Mouse (Mus musculus) thymus, postnatal 25 days (tissue): ENCODE data around the gene Tomm22.
A peak's percentile ranks its signal among the peaks of the same experiment; 100 is the strongest.
"Not testable (repeated sequence)": the region's sequence is repeated elsewhere in the genome, so short reads cannot be mapped to it uniquely, and the experiment has no call there.

Experiments
- DNase-seq: peaks from one replicate; pipeline ENCODE4 v3.0.0; 2022

Gene Tomm22

GRCm38 (mm10) chr15:79670249-79670971, at the start of gene Tomm22:
TSS of gene Tomm22 (plus strand) at chr15:79670861.
- peak; percentile 86 for DNase-seq

GRCm38 (mm10) chr15:79630471-79630870, 40.2 kb upstream of the Tomm22 start:
- DNase-seq, result no peak

DNA sequence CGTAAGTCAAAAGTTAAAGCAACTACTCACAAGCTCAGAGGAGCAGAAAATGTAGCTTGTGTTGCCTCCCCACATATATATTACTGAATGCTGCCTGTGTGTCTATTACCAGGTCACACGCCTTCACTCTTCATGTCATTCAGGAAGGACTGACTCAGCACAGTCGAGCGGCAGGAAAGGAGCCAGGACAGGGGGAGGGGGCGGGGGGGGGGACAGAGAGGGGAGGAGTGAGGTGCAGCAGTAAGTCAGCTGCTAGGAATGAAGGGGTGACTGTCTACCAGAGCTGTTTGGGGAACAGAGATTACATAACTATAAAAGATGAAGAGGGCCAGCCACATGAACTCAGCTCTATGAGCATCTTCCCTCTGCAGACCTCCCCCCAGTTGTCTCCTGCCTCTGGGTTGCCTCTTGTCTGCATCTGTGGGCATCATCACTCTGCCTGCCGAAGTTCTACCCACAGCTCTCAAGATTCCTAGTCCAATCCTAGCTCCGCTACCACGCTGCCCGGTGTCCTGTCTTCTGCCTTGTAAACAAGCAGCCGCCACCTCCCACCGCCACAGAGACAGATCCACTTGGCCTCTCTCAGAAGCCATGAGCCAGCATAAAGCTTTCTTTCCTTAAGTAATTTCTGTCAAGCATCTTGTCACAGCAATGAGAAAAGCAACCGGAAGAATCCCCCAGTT, 29.4 kb upstream of the Tomm22 start:
- DNase-seq, result no peak

GRCm38 (mm10) chr15:79645483-79645882, 25.2 kb upstream of the Tomm22 start:
- no peak for DNase-seq

DNA sequence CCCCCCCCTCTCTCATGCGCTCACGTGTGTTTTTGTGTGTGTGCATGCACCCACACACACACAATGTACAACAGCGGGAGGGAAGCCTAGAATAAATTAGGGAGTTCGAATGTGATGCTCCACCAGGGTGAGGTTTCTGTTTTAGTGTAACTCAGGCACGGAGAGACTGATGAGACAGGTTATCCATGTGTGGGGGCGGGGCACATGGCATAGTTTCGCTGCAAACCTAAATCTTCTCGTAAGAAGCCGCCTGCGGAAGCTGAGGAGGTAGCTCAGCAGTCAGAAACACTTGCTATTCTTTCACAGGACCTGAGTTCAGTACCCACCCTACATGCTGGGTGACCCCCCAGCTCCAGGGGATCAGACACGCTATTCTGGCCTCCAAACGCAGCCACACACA, 22.5 kb upstream of the Tomm22 start:
- DNase-seq, result no peak

DNA sequence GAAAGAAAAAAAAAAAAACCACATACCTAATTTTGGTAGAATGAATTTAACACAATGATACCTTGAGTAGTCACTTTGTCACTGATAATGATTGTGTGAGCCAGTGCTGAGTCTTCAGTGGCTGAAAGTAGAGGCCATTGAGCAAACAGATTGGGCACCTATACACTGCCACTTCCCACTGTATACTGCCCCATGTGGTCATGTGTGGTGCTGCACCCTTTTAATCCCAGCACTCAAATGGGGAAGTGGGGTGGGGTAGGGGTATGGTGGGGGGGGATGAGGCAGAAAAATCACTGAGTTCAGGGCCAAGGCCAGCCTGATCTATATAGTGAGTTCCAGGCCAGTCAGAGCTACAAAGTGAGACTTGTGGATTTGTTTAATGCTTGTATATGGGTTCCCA, 20.1 kb upstream of the Tomm22 start:
- peak; percentile 59 for DNase-seq

GRCm38 (mm10) chr15:79651481-79651880, 19.2 kb upstream of the Tomm22 start:
- DNase-seq, result peak; percentile 11

- DNase-seq, result no peak
Observed at GRCm38 (mm10) chr15:79656451-79656850, 14.2 kb upstream of the Tomm22 start.

DNA sequence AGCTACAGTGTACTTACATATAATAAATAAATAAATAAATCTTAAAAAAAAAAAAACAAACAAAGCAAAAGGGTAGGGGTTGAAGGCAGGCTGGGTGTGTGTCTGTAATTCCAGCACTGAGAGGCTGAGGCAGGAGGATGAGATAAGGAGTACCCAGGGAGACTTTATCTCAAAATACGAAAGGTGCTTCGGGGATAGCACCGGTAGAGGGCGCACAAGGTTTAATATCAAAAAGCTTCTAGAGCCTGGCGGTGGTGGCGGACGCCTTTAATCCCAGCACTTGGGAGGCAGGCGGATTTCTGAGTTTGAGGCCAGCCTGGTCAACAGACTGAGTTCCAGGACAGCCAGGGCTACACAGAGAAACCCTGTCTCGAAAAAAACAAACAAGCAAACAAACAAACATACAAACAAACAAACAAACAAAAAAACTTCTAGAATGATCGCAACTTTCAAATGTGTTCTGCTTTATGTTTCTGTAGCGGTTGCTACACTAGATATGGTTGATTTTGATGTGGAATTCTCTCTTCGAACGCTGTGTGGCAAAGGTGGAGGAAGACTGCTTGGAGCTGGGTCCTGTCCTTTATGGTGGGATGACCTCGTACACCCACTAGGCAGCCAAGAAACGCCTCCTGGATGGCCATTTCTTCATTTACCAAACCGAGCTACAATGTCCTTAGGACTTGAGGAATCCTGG, 12.7 kb upstream of the Tomm22 start:
- peak; percentile 88 for DNase-seq

DNA sequence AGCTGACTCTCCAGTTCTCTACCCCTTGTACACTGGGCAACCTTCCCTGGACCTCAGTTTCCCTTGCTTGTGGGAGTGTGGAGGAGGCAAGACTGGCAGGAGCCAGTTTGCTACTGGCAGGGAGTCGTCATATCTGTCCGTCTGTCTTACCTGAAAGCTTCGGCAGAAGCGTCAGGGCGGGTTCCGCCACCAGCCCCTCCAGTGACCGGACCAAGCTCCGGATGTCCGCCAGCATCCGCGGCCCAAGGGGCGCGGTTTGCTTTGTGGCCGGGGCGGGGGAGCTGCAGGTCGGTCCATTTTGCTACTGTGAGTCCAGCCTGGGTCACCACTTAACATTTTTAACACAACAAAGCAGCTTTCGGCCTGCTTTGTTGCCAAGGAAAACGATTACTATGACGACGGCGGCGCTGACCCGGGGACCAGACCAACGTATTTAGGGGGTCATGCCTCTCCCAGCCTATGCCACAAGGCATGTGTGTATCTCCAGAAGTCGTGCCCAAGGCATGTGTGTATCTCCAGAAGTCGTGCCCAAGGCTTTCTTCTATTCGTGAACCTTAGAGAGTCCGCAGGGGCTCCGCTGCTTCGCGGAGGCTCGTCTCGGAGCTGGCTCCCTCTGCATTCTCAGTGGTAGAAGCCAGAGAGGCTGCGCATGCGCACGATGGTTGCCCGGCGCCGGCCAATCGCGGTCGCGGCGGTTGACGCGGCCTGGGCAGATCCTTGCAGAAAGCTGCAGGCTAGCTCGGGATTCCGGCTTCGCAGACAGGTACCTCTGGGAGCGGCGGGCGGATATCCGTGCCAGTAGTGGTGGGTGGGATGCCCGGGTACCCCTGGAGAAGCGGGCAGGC, 11.9 kb upstream of the Tomm22 start, which contains the start of the genes Fam227a and Cby1:
Gene Fam227a (minus strand): TSS at position 426 of the 845 bp plus-strand sequence.
Gene Cby1 (plus strand): TSS at position 669 of the 845 bp plus-strand sequence.
- peak; percentile 95 for DNase-seq

- peak; percentile 67 for DNase-seq
Observed at GRCm38 (mm10) chr15:79661852-79662251, 8.8 kb upstream of the Tomm22 start.

DNA sequence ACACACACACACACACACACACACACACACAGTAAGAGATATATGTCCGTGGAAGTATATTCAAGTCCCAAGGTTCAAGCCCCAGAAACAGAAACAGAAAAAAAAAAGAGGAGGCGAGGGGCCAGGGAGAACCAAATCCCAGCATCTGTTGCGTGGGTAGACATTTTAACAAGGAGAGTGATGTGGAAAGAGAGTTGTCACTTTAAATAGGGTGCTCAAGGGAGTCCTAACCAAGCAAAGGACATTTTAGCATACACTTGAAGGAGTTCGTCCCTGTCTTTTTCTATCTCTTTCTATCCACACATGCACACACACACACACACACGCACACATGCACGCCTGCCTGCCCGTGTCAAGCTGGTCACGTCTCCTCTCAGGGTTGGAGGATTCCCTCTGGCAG, 6.0 kb upstream of the Tomm22 start:
- no peak for DNase-seq

DNA sequence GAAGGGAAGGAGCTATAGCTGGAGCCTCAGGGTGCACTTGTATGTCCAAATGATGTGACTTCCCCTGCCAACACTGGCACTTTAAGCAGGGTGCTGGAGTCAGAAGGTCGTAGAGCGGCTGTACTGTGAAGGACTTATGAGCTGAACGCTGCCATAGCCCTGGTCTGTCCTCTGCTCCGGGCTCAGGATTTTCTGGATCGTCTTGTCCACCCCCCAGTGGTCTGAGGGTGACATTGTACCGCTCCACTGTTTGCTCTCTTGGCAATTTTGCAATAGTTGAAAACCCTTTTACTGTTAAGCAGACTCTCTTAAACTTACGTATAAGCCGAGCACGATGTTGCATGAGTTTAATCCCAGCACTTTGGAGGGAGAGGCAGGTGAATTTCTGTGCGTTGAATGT, 1.5 kb upstream of the Tomm22 start:
- DNase-seq, result no peak

DNA sequence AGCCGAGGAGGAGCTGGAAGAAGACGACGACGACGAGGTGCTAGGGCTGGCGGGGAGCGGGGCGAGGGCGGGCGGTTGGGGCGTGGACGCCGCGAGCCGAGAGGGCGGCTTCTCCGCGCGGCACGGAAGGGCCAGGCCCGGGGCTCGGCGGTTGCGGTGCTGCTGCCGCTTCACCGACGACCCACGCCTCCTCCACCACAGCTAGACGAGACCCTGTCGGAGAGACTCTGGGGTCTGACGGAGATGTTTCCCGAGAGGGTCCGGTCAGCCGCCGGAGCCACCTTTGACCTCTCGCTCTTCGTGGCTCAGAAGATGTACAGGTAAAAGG, 275 bp downstream of the Tomm22 start:
- no peak for DNase-seq

DNA sequence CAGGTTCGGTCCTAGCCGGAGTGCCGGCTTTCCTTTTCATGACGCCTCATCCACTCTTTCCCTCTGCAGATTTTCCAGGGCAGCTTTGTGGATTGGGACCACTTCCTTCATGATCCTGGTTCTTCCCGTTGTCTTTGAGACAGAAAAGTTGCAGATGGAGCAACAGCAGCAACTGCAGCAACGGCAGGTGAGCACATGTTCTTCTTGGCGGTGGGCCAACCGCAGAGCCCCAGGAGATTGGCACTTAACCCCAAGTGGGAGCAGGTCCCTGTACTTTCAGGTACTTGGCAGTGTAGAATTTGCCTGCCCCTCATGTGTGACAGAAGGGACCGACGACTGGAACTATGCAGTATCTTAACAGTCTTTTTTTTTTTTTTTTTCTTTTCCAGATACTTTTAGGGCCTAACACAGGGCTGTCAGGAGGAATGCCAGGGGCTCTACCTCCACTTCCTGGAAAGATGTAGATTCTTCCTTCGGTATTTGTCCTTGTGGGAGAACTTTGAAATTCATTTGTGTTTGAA, 1.2 kb downstream of the Tomm22 start:
- not testable (repeated sequence) for DNase-seq

- DNase-seq, result no peak
Observed at GRCm38 (mm10) chr15:79677936-79678335, 7.3 kb downstream of the Tomm22 start.

DNA sequence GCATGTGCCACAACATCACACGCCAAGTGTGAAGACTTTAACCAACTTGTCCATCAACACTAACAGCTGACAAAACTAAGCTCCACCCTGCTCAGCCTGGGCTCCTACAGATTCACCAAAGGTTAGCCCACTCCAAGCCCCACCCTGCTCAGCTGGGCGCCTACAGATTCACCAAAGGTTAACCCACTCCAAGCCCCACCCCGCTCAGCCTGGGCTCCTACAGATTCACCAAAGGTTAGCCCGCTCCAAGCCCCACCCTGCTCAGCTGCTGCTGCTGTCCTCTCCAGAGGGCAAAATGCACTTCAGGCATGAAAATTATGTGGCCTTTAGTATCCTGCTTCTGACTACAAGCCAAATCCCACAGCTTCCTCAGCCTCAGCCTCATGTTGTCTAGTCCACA, 11.3 kb downstream of the Tomm22 start:
- DNase-seq, result no peak

DNA sequence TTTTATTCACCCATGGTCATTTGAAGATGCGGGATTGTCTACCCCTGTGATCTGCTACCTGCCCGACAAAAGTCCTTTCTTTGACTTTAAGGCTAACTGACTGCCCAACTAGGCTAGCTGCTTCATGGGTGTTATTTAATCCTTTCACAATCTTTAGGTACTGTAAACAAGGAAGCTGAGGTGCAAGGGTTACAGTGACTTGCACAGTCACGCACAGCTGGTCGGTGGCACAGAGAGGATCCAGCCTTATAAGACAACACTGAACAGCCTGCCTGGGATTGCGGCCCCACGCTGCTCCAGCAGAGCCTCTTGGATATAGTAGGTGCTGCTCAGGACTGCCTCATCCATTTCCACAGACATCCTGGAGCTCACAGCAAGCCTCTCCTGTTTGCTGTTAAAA, 12.5 kb downstream of the Tomm22 start:
- DNase-seq, result no peak

GRCm38 (mm10) chr15:79683707-79684465, 13.2 kb downstream of the Tomm22 start:
- no peak for DNase-seq

DNA sequence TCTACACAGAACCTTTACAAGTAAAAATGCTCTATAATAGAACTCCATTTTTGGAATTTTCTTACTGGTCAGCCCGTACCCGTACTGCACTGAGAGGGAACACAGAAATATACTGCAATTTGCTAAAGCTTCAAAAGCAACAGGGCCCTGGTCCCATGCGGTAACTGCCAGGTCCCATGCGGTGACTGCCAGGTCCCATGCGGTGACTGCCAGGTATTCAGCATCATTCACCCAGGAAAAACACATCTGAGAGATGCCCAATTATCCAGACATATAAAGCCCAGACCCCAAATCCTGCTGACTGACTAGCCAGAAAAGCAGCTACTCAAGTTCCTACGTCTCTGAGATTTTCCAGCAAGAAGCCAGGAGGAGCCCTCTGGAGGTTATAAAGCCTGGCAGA, 14.0 kb downstream of the Tomm22 start:
- no peak for DNase-seq

DNA sequence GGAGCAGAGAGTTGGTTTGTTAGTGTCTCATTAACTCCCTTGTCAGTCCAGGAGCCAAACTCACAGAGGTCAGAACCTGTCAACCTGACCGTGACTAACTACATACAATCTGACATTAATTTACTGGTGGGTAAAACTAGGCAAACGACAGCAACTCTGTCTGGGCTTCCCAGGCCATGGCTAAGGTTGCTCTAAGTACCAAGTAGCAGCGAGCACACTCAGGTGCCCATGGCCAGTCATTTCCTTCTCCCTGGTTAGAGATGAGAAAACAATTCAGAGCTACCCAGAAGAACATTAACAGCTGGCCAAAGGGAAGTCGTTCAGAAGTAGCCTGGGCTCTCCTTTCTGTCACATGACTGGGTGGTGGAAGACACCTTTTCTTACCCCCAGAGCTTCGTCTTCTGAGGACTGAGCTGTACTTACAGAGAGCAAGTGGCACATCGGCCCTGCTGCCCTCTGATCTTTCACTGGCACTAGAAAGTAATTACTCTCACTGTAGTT, 14.5 kb downstream of the Tomm22 start:
- no peak for DNase-seq
